Mouse (Mus musculus) thymus, adult 2 months (tissue): ENCODE measurements around the gene Evi5.

Experiments
- CTCF ChIP-seq: fragments of 200-500 bp; IDR thresholded peaks from 2 replicates; pipeline ENCODE4 v1.5.1; 2012; ENCODE audit warnings: mild to moderate bottlenecking, control low read depth, low read length, moderate library complexity, borderline replicate concordance; ENCODE audit not compliant: control insufficient read depth, poor library complexity, insufficient read depth; ENCODE audit errors: extremely low read depth
- POLR2A ChIP-seq: fragments of 200-500 bp; IDR thresholded peaks from 2 replicates; pipeline ENCODE4 v1.6.1; 2012; ENCODE audit warnings: mild to moderate bottlenecking, low read length, control low read depth, moderate library complexity; ENCODE audit not compliant: control insufficient read depth, poor library complexity, insufficient read depth; ENCODE audit errors: extremely low read depth

GRCm38 (mm10) chr5:107915280-107915679 is 40.4 kb upstream of the Evi5 start:
- TF ChIP-seq POLR2A (no peak), CTCF (no peak)
